18 mouse cellular contexts compared by ENCODE assay signal in the genomic region with DNA sequence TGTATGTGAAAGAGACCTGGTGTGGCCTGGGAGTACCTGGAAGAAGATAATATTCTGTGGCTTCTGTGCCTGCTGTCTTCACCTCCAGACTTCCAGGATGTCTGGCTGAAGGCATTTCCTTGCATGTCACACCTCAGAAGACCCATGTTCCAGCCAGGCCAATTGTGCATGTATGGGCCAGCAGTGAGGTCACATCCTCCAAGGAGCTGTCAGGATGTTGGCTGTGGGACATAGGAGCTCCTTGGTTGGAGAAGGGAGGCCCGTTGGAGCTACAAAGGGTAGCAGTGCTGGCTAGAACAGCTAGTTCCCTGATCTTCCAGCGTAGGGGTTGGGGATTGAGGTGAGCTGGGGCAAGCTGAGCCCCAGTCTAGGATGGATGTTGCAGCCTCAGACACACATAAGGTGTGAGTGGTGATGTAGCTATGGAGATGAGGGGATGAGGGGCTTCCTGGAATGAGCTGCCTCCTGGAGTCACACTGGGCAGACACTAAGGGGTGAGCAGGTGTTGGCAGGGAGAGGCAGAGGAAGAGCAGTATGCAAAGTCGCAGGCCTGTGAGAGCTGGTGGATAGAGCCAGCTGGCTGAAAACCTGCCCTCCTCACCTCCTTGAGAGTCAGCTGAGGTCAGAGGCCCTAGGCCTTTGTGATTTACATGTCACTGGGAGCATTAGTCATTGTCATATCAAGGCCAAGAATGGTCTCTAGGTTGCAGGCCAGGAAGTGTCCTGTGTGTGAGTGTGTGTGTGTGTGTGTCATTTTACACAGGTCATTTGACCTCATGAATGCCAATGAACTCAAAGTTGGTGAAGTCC. TPM values are rescaled to one million over a fixed set of nuclear protein-coding genes. Genes with fewer than 3 reads are reported as not detected.
A peak's percentile ranks its signal among the peaks of the same experiment; 100 is the strongest.
DNase-seq lines count a peak whose midpoint lies in the region; ATAC-seq and TF ChIP-seq lines count a peak whose summit lies in the region.
"Had no signal": no experiment of that assay in that cellular context is flagged by ENCODE, and none has a peak within 500 bp of the region (broad histone marks: within the 10 kb centered on the region; RNA-seq: fewer than 3 reads in every experiment).

No protein-coding gene starts in this region.

- H3K36me3 ChIP-seq in forebrain, embryonic 16.5 days (ENCODE audit: control insufficient read depth, insufficient read depth) = no peaks in the 10 kb centered on the region
- H3K36me3 ChIP-seq in forebrain, embryonic 15.5 days = no peaks in the 10 kb centered on the region
- H3K36me3 ChIP-seq in CH12.LX (replicated peaks in 1 of 2; ENCODE audit: control insufficient read depth in 1 of 2, insufficient read depth in 1 of 2, low read length in 1 of 2) = peaks cover 0 to 5% of the 10 kb centered on the region in 2 experiments
- H3K36me3 ChIP-seq in hindbrain, postnatal 0 days (ENCODE audit: insufficient read depth, low read length) = no peaks in the 10 kb centered on the region
- no peaks in the 10 kb centered on the region for H3K36me3 ChIP-seq in embryonic facial prominence, embryonic 10.5 days (replicated peaks)
- H3K36me3 ChIP-seq: limb, embryonic 10.5 days; liver, embryonic 13.5 days had no signal

- no peak overlapping the region for H3K9ac ChIP-seq in forebrain, embryonic 16.5 days (replicated peaks; ENCODE audit: low read depth, low read length)
- no peak overlapping the region for H3K9ac ChIP-seq in forebrain, embryonic 15.5 days (replicated peaks)
- H3K9ac ChIP-seq in CH12.LX (ENCODE audit: insufficient read depth, low read depth) = no peak overlapping the region
- H3K9ac ChIP-seq in hindbrain, postnatal 0 days (replicated peaks; ENCODE audit: low read length) = no peak overlapping the region
- H3K9ac ChIP-seq: liver, embryonic 13.5 days had no signal

- peak; percentile 30; the same call in 1 of the 2 replicates for TF ChIP-seq EP300 in CH12.LX (IDR thresholded peaks at IDR 0.05; ENCODE audit: low read length)

- H3K4me2 ChIP-seq in forebrain, embryonic 16.5 days (ENCODE audit: low read length) = peak overlapping the region; percentile 37
- H3K4me2 ChIP-seq in forebrain, embryonic 15.5 days (replicated peaks) = no peak overlapping the region; the same call in 1 of the 2 replicates
- no peak overlapping the region for H3K4me2 ChIP-seq in CH12.LX (ENCODE audit: insufficient read depth, low read depth, poor library complexity, severe bottlenecking)
- peak overlapping the region; percentile 74 for H3K4me2 ChIP-seq in hindbrain, postnatal 0 days (ENCODE audit: low read depth, low read length)
- H3K4me2 ChIP-seq: liver, embryonic 13.5 days had no signal

- no peak overlapping the region for H3K27ac ChIP-seq in forebrain, embryonic 16.5 days (ENCODE audit: low read length)
- H3K27ac ChIP-seq in forebrain, embryonic 15.5 days (replicated peaks) = no peak overlapping the region
- H3K27ac ChIP-seq in CH12.LX (ENCODE audit: insufficient read depth, low read depth) = 0 out of 2 replicates have a peak overlapping the region, but pooled peaks have one; percentile 15
- no peak overlapping the region for H3K27ac ChIP-seq in hindbrain, postnatal 0 days
- H3K27ac ChIP-seq in embryonic facial prominence, embryonic 10.5 days (replicated peaks) = no peak overlapping the region
- H3K27ac ChIP-seq: heart, adult 2 months; limb, embryonic 10.5 days; liver, embryonic 13.5 days had no signal

- in situ Hi-C loops in CH12.LX (cut with MboI; ENCODE audit: low pct_ligation_motif_present, low pct_unique_long_range_greater_than_20kb, low sequenced_read_pairs) = loop anchor here (10.0 kb wide), 1 partner anchor 143 kb away; no protein-coding TSS in a partner anchor

- H3K79me2 ChIP-seq in CH12.LX (replicated peaks; ENCODE audit: control insufficient read depth, extremely low read depth, insufficient read depth, poor library complexity, severe bottlenecking) = no peaks in the 10 kb centered on the region

- no peak for TF ChIP-seq RAD21 in CH12.LX (IDR thresholded peaks at IDR 0.05; ENCODE audit: low read depth, low read length)

- no peaks in the 10 kb centered on the region for H3K9me3 ChIP-seq in forebrain, embryonic 16.5 days (ENCODE audit: control insufficient read depth, low read length)
- no peaks in the 10 kb centered on the region for H3K9me3 ChIP-seq in forebrain, embryonic 15.5 days
- H3K9me3 ChIP-seq in CH12.LX (replicated peaks; ENCODE audit: low read length) = peaks cover 16% of the 10 kb centered on the region
- H3K9me3 ChIP-seq in hindbrain, postnatal 0 days (ENCODE audit: low read length) = no peaks in the 10 kb centered on the region
- H3K9me3 ChIP-seq in embryonic facial prominence, embryonic 10.5 days = no peaks in the 10 kb centered on the region
- H3K9me3 ChIP-seq: limb, embryonic 10.5 days; liver, embryonic 13.5 days had no signal

- peaks cover 42% of the 10 kb centered on the region for H3K4me1 ChIP-seq in forebrain, embryonic 16.5 days (replicated peaks; ENCODE audit: control insufficient read depth, insufficient read depth, low read length)
- peaks cover 43% of the 10 kb centered on the region for H3K4me1 ChIP-seq in forebrain, embryonic 15.5 days
- peaks cover 10 to 45% of the 10 kb centered on the region in 2 experiments for H3K4me1 ChIP-seq in CH12.LX (ENCODE audit: control insufficient read depth in 1 of 2, insufficient read depth in 2 of 2)
- peaks cover 34% of the 10 kb centered on the region; the same call in 1 of the 2 replicates for H3K4me1 ChIP-seq in hindbrain, postnatal 0 days (ENCODE audit: insufficient read depth, low read length)
- H3K4me1 ChIP-seq in embryonic facial prominence, embryonic 10.5 days = peaks cover 15% of the 10 kb centered on the region
- H3K4me1 ChIP-seq: liver, embryonic 13.5 days had no signal

- no peak overlapping the region; the same call in 1 of the 2 replicates for H3K4me3 ChIP-seq in forebrain, embryonic 16.5 days (replicated peaks; ENCODE audit: low read length)
- H3K4me3 ChIP-seq in forebrain, embryonic 15.5 days = no peak overlapping the region
- no peak overlapping the region for H3K4me3 ChIP-seq in CH12.LX (replicated peaks in 1 of 3; ENCODE audit: low read depth in 2 of 3, low read length in 2 of 3, poor library complexity in 1 of 3)
- peak overlapping the region; percentile 2; the same call in 1 of the 2 replicates for H3K4me3 ChIP-seq in hindbrain, postnatal 0 days (ENCODE audit: low read length)
- H3K4me3 ChIP-seq in embryonic facial prominence, embryonic 10.5 days = no peak overlapping the region
- H3K4me3 ChIP-seq: heart, adult 2 months; limb, embryonic 10.5 days; liver, embryonic 13.5 days; myocyte had no signal

- H3K27me3 ChIP-seq in forebrain, embryonic 16.5 days (replicated peaks; ENCODE audit: control insufficient read depth, insufficient read depth, low read length) = peaks cover 7% of the 10 kb centered on the region; the same call in 1 of the 2 replicates
- H3K27me3 ChIP-seq in forebrain, embryonic 15.5 days = 0 out of 2 replicates have a peak, but pooled peaks cover 7% of the 10 kb centered on the region
- H3K27me3 ChIP-seq in CH12.LX (replicated peaks) = no peaks in the 10 kb centered on the region
- no peaks in the 10 kb centered on the region for H3K27me3 ChIP-seq in hindbrain, postnatal 0 days (ENCODE audit: insufficient read depth, low read length)
- H3K27me3 ChIP-seq in embryonic facial prominence, embryonic 10.5 days (replicated peaks; ENCODE audit: low read depth, poor library complexity, severe bottlenecking) = peaks cover 65% of the 10 kb centered on the region

- TF ChIP-seq POLR2A in CH12.LX (IDR thresholded peaks at IDR 0.05; ENCODE audit: low read depth, low read length) = no peak

- dilution Hi-C loops in CH12.LX (cut with MboI; ENCODE audit: extremely low pct_ligation_motif_present, extremely low pct_unique_long_range_greater_than_20kb, low sequenced_read_pairs) = no loop called here

- WGBS in forebrain, embryonic 16.5 days = 72% methylated on average over 3 of the region's 3 CpGs
- 81% methylated on average over 3 of the region's 3 CpGs for WGBS in forebrain, embryonic 15.5 days
- WGBS in hindbrain, postnatal 0 days = 57% methylated on average over 3 of the region's 3 CpGs
- 73% methylated on average over 3 of the region's 3 CpGs for WGBS in embryonic facial prominence, embryonic 10.5 days

- no peak for ATAC-seq in forebrain, embryonic 16.5 days
- ATAC-seq in forebrain, embryonic 15.5 days (replicated peaks) = no peak
- no peak for ATAC-seq in hindbrain, postnatal 0 days
- ATAC-seq: inflammation-experienced regulatory T-cells, adult 6 months; lung, postnatal 0 days had no signal

- DNase-seq in 416B (ENCODE audit: low read depth) = peak; percentile 58
- DNase-seq in CH12.LX (ENCODE audit: extremely low read depth) = peak; percentile 68
- DNase-seq in hindbrain, postnatal 0 days (ENCODE audit: low spot score) = no peak
- DNase-seq in right cerebral cortex, adult 2 months (ENCODE audit: low spot score in 2 of 2) = no peak
- no peak for DNase-seq in embryonic facial prominence, embryonic 10.5 days (ENCODE audit: low spot score)
- DNase-seq: adrenal gland, postnatal 25 days; heart, adult 2 months; kidney, adult 9 months; liver, embryonic 13.5 days had no signal

- no peak for TF ChIP-seq CTCF in CH12.LX (conservative IDR thresholded peaks at IDR 0.05 in 1 of 2, IDR thresholded peaks at IDR 0.05 in 1 of 2; ENCODE audit: low read depth in 2 of 2, low read length in 2 of 2)
- no peak for TF ChIP-seq CTCF in hindbrain, postnatal 0 days (IDR thresholded peaks at IDR 0.05; ENCODE audit: low read depth)

TF ChIP-seq in CH12.LX, 34 proteins besides CTCF, POLR2A, EP300 and RAD21 (continues in another document):
- TF ChIP-seq IRF4 (IDR thresholded peaks at IDR 0.05; ENCODE audit: low read depth, low read length) = no peak

RNA-seq across cellular contexts. Expression of a gene that starts 5.3 kb away (rescaled TPM):
- 7.6 and 8.4 TPM in 2 replicates for polyA plus RNA-seq in forebrain, embryonic 16.5 days (2015; fragmentation: Nextera tagmentation; extraction: Ambion mirVana)
- polyA plus RNA-seq in forebrain, embryonic 15.5 days (2015; fragmentation: Nextera tagmentation; extraction: Ambion mirVana) = 9.2 and 10.0 TPM in 2 replicates
- total RNA-seq in CH12.LX (2012; rRNA removed) (0.04 and 0.08 TPM in 2 replicates), CH12.LX (2014; rRNA removed) (not detected in 2 replicates)
- polyA plus RNA-seq in CH12.LX (2012; ENCODE audit: insufficient read length, low read depth) = 0.14 TPM in 1 of 2 replicates, not detected in the other
- total RNA-seq in hindbrain, postnatal 0 days (2014; rRNA removed) = 43.7 and 45.6 TPM in 2 replicates
- polyA plus RNA-seq in hindbrain, postnatal 0 days (2015; fragmentation: Nextera tagmentation; extraction: Ambion mirVana) = 25.0 and 25.6 TPM in 2 replicates
- 0.58 and 0.69 TPM in 2 replicates for polyA plus RNA-seq in embryonic facial prominence, embryonic 10.5 days (2016; fragmentation: Nextera tagmentation; extraction: Ambion mirVana)
- polyA plus RNA-seq: heart, embryonic 16.5 days had no signal

RNA-seq across cellular contexts. Expression of a gene that starts 25.3 kb away (rescaled TPM):
- polyA plus RNA-seq in forebrain, embryonic 16.5 days (2015; fragmentation: Nextera tagmentation; extraction: Ambion mirVana) = 0.14 TPM in 1 of 2 replicates, not detected in the other
- polyA plus RNA-seq in forebrain, embryonic 15.5 days (2015; fragmentation: Nextera tagmentation; extraction: Ambion mirVana) = 0.09 TPM in 1 of 2 replicates, not detected in the other
- total RNA-seq in CH12.LX (2012; rRNA removed) (not detected in 2 replicates), CH12.LX (2014; rRNA removed) (not detected in 2 replicates)
- not detected in 2 replicates for polyA plus RNA-seq in CH12.LX (2012; ENCODE audit: insufficient read length, low read depth)
- total RNA-seq in hindbrain, postnatal 0 days (2014; rRNA removed) = 0.32 and 0.99 TPM in 2 replicates
- polyA plus RNA-seq in hindbrain, postnatal 0 days (2015; fragmentation: Nextera tagmentation; extraction: Ambion mirVana) = 0.20 and 0.37 TPM in 2 replicates
- polyA plus RNA-seq in embryonic facial prominence, embryonic 10.5 days (2016; fragmentation: Nextera tagmentation; extraction: Ambion mirVana) = 0.62 and 2.0 TPM in 2 replicates
- total RNA-seq: adrenal gland, postnatal 25 days; heart, adult 2 months; left cerebral cortex, adult 18-20 months; megakaryocyte, adult 5-6 weeks had no signal
- polyA plus RNA-seq: heart, adult 2 months; inflammation-experienced regulatory T-cells, adult 6 months; lung, postnatal 0 days had no signal

Comparison
In these comparisons a context has a peak if more than half of its experiments do, and no peak if none do; other contexts are left out.
1. H3K4me2 ChIP-seq: peak in forebrain, embryonic 16.5 days (single experiment) and hindbrain, postnatal 0 days (single experiment); none in forebrain, embryonic 15.5 days (single experiment) and CH12.LX (single experiment).
2. DNase-seq: peak in 416B (single experiment) and CH12.LX (single experiment); none in hindbrain, postnatal 0 days (single experiment), right cerebral cortex, adult 2 months (0 of 2) and embryonic facial prominence, embryonic 10.5 days (single experiment).